Mouse (Mus musculus) MN1 (cell line): ENCODE results near the gene Hmg20b.
A peak's percentile ranks its signal among the peaks of the same experiment; 100 is the strongest.

Experiments
- DNase-seq: peaks from one replicate; pipeline ENCODE4 v3.0.0-alpha.2; 2016; ENCODE audit warnings: low spot score

Hmg20b gene

DNA sequence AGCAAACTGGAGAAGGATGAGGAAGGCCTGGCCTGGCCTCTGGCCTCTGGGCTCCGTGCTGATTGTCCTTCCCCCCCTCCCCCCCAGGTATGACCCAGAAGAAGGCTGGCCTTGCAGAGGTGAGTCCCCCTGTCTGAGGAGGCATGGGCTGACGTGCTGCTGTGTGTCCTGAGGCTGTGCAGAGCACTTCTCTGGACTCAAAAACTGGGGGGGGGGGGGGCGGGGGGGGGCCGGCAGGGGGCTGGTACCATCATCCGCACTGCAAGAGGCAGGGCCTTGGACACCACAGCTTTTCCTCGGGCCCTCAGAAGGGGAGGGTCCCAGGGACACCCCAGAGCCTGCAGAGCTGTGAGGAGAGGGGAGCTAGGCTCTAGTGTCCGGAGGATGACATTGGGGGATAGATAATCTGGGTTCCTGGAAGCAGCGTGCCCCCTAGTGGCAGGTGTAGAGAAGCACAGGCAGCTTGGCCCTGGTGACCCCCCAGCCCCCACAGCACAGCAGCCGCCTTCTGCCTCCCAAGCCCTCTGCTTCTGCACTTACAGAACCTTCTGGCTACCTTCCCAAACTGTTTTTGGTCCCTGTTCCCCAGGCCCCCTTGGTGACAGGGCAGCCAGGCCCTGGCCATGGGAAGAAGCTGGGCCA lies 45.6 kb downstream of the Hmg20b start:
- DNase-seq, result peak; percentile 72

- no peak for DNase-seq
Observed at GRCm38 (mm10) chr10:81303761-81304160, 46.5 kb downstream of the Hmg20b start.

- no peak for DNase-seq
Observed at GRCm38 (mm10) chr10:81303258-81303657, 47.0 kb downstream of the Hmg20b start.

GRCm38 (mm10) chr10:81302781-81303218 lies 47.5 kb downstream of the Hmg20b start:
- DNase-seq, result no peak

GRCm38 (mm10) chr10:81302288-81302687 lies 48.0 kb downstream of the Hmg20b start:
- DNase-seq, result no peak

GRCm38 (mm10) chr10:81301321-81301720 lies 49.0 kb downstream of the Hmg20b start:
- no peak for DNase-seq

DNA sequence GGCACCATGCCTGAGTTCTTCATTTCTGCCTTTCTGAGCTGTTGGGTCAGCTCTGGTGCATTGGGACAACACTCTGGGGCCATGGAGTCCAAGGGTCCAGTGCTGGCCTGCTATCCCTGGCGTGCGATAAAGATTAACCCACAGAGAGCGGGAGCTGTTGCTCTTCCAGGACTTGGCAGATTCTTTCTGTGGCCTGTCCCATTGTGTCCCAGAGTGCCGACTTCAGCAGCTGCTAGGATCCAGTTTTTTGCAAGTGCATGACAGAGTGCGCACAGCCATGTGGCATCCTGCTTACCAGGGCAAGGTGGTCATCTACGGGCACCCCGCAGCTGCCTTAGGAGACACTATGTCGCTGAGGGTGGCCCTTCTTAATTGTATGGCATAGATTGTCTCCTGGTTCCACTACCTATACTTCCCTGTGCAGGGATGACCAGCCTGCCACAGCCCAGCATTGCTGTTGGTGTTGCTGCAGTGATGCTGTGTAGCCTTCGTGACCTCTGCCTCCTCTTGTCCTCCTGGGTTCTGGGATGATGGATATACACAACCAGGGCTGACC lies 49.9 kb downstream of the Hmg20b start:
- no peak for DNase-seq

DNA sequence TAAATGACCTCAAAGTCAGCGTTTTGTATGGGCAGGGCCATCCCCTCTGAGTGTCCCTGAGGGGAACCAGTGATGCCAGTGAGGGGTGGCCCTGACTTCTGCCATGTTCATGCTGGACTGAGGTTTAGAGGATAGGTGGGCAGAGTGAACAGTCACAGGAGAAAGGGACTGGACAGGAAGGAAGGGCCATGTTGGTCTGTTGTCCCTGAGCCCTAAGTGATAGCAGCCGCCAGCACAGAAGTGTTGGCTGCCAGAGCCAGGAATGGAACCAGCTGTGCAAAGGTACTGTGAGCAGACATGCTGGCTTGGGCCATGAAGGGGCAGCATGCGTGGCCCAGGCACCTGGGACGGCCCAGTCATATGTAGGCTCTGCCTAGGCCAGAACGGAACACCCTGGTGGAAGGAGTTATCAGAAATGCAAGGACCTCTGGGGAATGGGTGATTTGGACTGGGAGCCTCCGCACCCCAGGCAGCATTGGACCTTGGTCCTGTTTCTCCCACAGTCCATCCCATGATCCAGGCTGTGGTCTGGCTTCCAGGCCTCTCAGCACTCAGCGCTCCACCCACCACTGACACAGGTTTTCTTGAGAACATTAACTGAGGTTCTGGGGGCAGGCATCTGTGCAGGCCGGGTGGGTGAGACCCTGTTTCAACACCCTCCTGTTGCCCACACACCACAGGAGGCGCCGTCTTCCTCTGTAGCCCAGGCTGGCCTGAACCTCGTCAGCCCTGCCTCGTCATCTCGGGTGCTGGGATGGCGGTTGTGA lies 50.5 kb downstream of the Hmg20b start:
- DNase-seq, result no peak

DNA sequence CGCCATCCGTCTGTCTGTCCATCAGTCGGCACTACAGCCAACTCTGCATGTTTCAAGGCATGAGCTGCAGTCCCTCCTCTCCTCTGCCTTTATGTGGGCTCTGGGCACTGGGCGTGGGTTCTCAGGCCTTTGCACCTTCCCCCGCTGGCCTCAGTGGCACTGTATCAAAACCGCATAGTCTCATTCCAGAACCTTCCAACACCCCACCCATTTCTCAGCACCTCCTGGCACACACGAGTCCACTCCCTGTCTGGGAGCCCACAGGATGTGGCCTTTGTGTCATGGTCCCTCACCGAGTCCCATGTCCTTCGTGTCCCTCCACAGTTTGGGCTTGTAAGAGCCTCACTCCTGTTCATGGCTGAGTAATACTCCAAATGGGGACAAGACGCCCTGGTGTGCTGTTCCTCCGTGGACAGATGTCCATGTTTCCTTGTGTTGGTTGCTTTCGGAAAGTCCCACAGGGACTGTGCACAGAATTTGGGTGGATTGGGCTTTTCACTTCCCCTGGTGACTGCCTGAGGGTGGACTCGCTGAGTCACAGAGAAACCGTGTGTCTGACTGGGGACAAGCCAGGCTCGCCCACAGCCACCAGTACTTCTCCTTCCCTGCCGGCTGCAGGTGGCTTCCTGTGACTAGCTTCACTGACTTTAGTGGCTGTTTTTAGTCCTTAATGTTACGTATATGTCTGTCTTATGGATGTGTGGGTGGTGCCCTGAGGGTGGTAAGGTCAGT lies 51.7 kb downstream of the Hmg20b start:
- DNase-seq, result no peak

GRCm38 (mm10) chr10:81297845-81298244 lies 52.4 kb downstream of the Hmg20b start:
- no peak for DNase-seq

DNA sequence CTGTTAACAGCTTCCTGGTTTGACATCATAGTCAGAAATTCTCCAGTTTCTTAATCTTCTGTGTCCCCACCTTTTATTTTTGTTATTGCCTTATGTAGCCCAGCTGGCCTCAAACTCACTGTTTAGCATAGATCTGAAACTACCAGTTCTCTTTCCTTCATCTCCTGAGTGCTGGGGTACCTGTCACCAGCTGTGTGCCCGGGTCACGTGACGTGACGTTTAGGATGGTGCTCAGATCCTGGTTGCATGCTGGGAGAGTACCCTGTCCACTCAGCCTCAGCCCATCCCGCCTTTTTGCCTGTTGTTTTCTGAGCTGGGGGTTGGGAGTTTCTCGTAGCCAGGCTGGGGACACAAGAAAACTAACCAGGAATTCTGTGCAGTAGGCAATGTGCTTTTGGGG lies 53.0 kb downstream of the Hmg20b start:
- DNase-seq, result no peak
